Mouse (Mus musculus) layer of hippocampus, adult 2 months (tissue): ENCODE measurements at regions not wholly inside any gene's neighbourhood (a gene's known extent, or its start where the extent isn't known, plus 50 kb on each side); places are given as distances from the start of the nearest gene placed in this dataset.
A peak's percentile ranks its signal among the peaks of the same experiment; 100 is the strongest.

ENCODE experiments used
- DNase-seq, 2 experiments: peaks; one replicate each; pipeline ENCODE4 v3.0.0; 2022; ENCODE audit warnings: low spot score in 2 of 2
- H3K27ac ChIP-seq: fragments of 200-600 bp; 2 replicates; pipeline ENCODE4 v1.8.1; 2022
- H3K4me3 ChIP-seq: fragments of 200-600 bp; 2 replicates; pipeline ENCODE4 v1.8.1; 2022; ENCODE audit warnings: mild to moderate bottlenecking
- CTCF ChIP-seq: fragments of 200-600 bp; conservative IDR thresholded peaks from 2 replicates; pipeline ENCODE4 v1.8.1; 2022; ENCODE audit warnings: antibody characterized with exemption, mild to moderate bottlenecking, moderate library complexity

DNA sequence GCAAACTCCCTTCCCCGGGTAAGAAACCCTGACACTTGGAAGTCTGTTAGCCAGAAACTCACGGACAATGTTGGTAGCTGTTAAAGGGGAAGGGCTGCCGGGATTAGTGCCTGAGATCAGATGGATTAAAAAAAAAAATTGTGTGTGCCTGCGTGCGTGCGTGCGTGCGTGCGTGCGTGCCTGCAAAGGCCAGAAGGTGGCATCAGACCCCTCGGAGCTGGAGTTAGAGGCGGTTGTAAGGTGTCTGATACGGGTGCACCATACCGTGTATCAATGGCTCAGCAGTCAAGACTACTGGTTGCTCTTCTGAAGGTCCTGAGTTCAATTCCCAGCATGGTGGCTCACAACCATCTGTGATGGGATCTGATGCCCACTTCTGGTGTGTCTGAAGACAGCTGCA lies 59.0 kb upstream of the Ccdc167 start:
- DNase-seq: no peak
- Histone ChIP-seq H3K27ac (no peak overlapping the region), H3K4me3 (no peak overlapping the region)
- TF ChIP-seq CTCF: no peak

DNA sequence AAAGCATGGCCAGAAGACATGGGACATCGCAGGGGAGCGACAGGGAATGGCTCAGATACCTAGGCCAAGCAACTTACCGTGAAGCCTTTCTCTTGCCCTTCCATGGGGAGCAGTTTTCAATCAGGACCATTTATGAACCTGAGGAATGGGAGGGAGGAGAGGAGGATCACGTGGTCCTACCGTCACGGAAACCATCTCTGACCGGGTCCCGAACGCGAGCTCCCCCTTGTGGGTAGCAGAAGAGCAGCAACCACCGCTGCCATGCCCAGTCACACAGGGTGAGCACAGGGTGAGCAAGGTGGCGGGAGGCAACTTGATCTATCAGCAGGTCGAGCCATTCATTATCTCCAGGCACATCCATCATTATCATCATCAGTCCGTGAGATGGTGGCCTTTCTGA lies 56.5 kb upstream of the Ccdc167 start:
- Histone ChIP-seq H3K27ac (no peak overlapping the region), H3K4me3 (no peak overlapping the region)
- peak in 1 of 2 experiments; percentile 53 for DNase-seq
- peak; percentile 85 for TF ChIP-seq CTCF

DNA sequence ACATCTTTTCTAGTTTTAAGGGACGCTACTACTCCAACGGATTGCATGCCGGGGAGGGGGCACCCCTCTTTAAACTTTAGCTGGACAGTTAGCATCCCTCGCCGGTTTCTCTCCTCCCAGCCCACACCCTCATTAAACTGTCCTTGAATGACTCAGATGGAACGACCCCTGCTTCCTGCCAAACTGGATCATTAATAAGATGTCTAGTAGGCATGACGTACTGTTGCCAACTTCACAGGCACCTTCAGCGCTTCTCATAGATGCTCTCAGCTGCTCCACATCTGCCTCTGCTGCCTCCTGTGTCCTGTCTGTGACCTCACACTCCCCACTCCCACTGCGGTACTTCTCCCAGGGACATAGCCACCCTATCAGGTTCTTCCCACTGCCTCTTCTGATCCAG lies 54.1 kb upstream of the Ccdc167 start:
- H3K4me3 ChIP-seq: no peak overlapping the region
- no peak for DNase-seq
- H3K27ac ChIP-seq: no peak overlapping the region
- no peak for TF ChIP-seq CTCF

DNA sequence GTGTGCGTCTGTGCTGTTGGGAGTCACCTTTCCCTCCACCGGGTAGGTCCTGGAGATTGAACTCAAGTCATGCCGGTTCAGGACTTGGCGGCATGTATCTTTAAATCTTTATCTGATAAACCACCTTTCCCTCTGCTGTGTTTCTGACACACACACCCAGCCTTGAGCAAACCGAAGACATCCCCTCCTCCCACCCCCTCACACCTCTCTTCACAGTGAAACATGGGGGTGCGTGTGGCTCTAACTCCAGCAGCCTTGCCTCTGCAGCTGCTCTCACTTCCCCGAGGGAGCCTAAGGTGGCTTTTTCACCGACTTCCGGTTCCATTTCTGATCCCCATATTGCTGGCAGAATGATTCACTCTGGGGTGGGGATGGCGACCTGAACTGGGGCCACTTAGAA lies 52.8 kb upstream of the Ccdc167 start:
- Histone ChIP-seq H3K4me3 (no peak overlapping the region), H3K27ac (no peak overlapping the region)
- TF ChIP-seq CTCF: no peak
- DNase-seq: no peak

DNA sequence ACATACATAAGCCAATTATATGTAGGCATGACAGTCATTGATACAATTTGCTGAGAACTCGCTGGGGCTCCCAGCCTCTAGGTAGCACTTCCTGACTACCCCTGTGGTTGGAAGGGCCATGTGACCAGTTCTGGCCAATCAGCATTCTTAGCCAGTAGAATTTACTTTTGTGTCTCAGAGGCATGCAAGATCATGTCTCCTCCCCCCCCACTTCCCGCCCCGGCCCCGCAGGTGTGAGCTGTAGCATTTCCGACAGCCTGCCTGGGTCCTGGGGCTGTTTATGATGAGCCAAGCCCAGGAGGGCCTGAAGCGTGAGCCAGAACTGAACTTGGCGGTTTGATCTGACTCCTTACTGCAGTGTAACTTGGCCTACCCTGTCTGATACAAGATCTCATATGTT lies 52.3 kb upstream of the Ccdc167 start:
- Histone ChIP-seq H3K27ac (no peak overlapping the region), H3K4me3 (no peak overlapping the region)
- DNase-seq: no peak
- no peak for TF ChIP-seq CTCF

DNA sequence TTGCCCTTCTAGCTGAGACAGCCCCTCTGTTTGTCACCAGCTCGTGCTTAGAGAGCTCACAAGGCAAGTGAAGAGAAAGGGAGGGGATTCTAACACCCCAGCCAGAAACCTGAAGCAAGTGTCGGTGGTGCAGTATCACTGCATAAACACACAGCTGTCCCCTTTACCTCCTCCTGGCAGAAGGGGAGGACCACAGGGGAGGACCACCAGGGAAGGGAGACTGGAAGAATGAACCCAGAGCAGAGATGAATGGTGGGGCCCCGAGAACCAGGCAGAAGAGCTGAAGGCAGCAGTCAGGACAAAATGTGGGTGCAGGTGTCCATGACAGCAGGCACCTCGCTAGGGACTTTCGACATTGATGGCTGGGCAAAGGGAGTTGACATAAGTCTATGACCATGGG lies 51.8 kb upstream of the Ccdc167 start:
- no peak for TF ChIP-seq CTCF
- no peak for DNase-seq
- no peak overlapping the region for H3K4me3 ChIP-seq
- no peak overlapping the region for H3K27ac ChIP-seq
